1 mouse cellular context compared by ENCODE assay signal in the genomic region with DNA sequence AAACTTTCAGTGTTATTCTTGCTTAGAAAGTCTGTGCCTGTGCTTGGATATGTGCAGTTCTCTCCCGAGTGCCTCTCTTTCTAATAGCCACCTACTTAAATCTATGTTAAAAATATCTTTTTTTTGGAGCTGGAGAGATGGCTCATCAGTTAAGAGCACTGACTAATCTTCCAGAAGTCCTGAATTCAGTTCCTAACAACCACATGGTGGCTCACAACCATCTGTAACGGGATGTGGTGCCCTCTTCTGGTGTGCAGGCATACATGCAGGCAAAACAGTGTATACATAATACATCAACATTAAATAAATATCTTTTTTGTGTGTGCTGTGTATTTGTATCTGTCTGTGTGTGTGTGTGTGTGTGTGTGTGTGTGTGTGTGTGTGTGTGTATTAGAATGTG.
TF ChIP-seq lines count a peak whose summit lies in the region.

No protein-coding gene starts in this region.

TF ChIP-seq in MEL, 35 proteins besides CTCF, POLR2A, EP300 and RAD21:
- TF ChIP-seq CHD1 (IDR thresholded peaks at IDR 0.05; ENCODE audit: low read depth, low read length) (no peak), UBTF (IDR thresholded peaks at IDR 0.05; ENCODE audit: borderline replicate concordance, insufficient read depth, low read depth, low read length) (no peak), ZC3H11A (IDR thresholded peaks at IDR 0.05; ENCODE audit: low read depth, low read length) (no peak), CHD2 (IDR thresholded peaks at IDR 0.05; ENCODE audit: low read length) (no peak), GABPA (IDR thresholded peaks at IDR 0.05; ENCODE audit: low read depth, low read length) (no peak), MAFK (IDR thresholded peaks at IDR 0.05; ENCODE audit: borderline replicate concordance, low read depth, low read length) (no peak), GATA1 (IDR thresholded peaks at IDR 0.05; ENCODE audit: low read depth, low read length) (no peak), MEF2A (IDR thresholded peaks at IDR 0.05; ENCODE audit: extremely low read depth, insufficient replicate concordance, low read depth, low read length, poor library complexity, severe bottlenecking) (no peak)
TF ChIP-seq in MEL: peak in this region for 0.
